Mouse (Mus musculus) ovary, adult 18-20 months (tissue): Measurements from ENCODE around the gene Srrm1.

Experiments used
- DNase-seq: peaks from one replicate; pipeline ENCODE4 v3.0.0; 2022; ENCODE audit warnings: low spot score, mixed read lengths

Gene Srrm1

DNA sequence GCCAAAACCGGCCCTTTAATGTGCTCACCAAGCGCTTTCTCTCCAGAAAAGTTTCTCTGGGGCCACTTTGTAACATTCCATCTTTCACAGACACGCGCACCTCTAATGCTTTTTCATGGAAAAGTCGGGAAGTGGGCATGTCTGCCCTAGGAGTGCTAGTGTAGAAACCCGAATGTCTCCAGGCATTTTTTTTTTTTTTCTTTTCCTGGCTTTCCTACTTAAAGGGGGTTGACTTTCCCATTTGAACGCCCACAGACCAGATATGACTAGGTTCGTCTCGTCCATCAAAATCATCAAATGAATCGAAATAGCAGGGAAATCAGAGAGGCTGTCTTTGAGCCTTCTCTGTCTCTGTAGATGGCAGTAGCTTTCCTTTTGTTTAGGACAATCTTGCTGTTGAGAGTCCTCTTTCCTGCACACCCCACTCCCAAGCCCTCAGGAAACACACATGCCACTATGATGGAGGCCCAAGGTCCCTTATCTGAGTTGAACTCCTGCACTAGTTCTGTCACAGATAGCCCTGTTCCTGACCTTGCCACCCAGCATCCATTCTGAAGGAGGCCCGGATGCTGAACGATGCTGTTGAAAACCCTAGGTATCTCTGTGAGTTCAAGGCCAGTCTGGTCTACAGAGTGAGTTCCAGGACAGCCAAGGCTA, 801 bp upstream of the Srrm1 start:
- no peak for DNase-seq

DNA sequence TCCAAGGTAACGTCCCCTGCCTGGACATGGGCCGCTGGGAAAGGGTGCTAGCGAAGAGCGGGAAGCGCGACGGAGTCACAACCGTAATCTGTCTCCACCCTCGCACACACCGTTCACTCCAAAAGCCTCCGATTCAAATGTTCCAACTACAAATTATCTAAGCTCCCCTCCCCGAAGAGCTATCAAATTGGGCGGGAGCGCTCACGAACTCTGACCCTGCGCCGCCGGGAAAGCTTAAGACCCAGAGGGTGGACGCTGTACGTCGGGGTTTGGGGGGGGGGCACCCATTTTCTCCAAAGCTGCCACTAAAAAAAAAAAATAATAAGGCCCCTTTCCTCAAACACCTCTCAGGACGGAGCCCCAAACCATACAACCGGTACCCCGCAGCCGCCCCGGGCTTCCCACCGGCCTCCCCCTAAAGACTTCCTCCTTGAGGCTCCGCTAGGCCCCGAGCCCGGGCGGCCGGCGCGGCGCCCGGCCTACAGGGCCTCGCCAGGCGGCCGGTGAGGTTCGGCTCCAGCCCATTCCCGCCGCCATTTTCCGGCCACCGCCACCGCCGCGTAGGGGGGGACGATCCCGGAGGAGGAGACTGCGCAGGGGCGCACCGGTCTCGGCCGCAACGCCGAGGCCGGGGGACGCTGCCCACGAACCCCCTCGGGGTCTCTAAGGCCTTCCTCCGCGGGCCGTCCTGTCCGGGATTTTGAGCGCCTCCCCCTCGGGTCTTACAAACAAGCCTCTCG, 625 bp downstream of the Srrm1 start:
- DNase-seq: no peak

DNA sequence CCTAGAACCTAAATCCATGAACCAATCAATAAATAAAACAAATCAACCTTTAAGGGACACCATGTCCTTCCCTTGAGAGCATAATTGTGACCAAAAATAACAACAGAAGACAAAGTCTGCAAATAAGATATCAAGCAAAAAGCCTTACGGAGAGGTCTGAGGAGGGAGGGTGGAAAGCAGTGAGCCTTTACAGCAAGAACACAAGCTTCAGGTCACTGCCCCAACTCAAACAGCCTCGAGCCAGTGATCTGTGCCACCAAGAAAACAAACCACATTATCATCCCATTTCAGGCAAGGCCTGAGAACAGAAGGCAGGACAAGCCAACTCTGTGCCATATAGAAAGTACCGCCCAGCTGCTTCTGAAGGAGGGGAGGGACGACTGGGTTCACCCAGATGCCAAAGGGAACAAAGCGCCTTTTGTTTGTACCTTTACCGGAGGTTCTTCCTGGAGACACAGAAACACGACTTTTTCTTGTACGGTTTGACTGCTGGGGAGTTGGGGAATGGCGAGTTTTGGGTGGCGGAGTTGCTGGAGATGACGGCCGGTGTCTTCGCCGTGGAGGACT, 15.7 kb downstream of the Srrm1 start:
- no peak for DNase-seq

DNA sequence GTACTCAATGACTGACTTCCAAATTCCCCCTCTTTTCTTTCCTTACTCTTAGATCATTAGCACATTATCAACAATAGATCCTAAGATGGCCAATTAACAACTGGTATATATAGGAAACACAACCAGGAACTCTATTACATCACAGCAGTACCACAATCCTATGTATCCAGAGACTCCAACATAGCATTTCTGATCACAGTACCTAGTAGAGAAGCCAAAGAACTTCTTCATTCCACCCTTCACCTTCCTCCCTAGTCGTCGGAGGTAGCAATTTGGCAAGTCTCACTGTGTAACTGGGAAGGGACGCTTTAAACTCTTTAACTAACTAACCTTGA, 17.1 kb downstream of the Srrm1 start:
- DNase-seq: no peak

DNA sequence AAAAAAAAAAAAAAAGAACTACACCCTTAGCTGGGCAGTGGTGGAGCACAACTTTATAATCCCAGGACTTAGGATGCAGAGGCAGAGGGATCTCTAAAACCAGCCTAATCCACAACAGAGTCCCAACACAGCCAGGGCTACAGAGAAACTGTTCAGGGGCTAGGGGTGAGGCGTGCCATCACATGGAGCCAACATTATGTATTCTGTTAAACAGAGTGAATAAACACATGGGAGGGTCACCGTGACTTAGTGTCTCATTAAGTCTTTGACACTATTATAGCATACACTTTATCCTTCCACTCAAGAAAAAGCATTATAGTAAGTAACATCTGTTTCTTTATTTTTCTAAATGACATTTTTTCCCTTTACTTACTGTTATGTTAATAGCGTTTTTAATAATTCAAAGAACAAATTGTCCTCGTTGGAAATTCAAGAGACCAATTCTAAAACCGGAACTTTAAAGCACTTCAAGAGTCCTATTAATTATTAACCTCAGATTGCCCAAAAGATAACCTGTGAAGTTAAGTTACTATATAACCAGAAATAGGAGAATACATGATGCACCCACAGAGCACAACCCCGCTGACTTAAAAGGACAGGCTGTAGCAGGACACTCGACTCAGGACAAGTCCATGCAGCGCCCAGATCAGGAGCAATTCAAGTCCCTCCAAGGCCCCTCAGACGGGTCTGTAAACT, 17.6 kb downstream of the Srrm1 start:
- DNase-seq: no peak

DNA sequence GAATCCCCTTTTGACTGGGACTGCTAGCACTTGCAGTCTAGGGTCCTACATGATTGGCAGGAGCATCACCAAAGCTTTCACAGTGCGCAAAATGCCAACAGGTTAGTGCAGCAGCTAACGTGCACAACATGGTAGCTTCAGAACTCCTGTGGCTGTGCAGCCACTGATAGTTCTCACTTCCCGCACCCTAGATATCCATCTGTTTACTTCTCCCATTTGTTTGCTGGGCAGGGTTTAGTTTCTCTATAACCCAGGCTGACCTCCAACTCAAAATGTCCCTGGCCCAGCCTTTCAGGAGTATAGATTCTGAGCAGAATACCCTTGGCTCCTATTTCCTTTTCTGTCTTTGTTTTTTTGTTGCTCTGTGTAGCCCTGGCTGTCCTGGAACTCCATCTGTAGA, 26.7 kb downstream of the Srrm1 start:
- no peak for DNase-seq

DNA sequence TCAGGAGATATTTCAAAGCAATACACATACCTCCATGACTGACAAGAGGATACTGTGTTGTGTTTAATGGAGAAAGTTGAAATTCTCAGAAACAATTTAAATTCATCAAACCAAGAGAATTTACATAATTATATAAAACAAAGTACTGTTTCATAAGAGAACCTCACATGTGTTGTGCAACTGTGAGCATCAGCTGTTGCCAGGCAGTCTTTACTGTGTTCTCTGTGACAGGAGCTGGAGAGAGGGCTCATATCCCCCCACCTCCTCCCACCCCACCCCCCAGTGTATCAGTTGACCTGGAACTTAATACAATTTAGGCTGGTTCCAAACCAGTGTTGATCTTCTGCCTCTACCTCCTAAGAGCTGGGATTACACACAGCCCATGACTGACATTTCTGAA, 27.1 kb downstream of the Srrm1 start:
- DNase-seq: no peak

DNA sequence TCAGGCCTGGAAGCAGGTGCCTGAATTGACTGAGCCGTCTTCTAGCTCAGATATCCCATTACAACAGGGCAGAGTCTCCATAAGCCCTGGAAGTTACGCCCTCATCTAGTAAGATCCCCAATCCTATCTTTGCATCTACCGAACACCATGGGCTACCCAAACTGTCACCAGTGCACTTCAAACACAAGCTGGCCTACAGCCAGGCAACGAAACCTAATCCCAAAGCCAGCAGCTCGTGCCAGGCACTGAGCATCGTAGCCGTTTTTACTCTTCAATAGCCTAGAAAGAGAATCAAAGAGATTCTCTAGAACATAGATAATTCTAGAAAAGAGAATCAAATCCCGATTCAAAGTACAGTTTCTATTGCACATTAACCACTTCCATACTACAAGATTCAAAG, 30.1 kb downstream of the Srrm1 start:
- DNase-seq: no peak

DNA sequence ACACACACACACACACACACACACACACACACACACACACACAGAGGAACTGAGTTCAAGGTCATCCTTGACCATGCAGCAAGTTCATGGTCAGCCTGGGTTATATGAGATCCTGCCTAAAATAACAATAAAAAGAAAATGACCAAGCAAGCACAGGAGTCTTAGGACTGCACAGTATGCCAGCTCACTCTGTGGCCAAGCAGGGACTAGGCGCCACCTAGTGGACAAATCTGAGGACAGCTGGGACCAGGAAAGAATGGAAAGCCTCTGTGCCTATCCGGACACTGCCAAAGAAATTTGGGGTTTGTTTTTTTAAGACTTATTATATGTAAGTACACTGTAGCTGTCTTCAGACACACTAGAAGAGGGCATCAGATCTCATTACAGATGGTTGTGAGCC, 35.2 kb downstream of the Srrm1 start:
- DNase-seq: peak; percentile 32

DNA sequence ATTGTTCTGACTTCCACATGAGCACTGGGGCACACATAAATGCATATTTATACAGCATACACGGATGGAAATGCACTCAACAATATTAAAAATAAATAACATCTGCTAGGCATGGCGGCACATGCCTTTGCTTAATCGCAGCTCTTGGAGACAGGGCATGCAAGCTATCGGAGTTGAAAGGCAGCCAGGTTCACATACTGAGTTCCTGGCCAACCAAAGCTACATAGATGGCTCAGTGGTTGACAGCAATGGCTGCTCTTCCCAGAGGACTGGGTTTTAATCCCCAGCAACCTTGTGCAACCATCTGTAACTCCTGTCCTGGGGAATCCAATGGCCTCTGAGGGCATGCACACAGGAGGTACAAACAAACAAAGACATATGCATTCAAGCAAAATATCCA, 35.6 kb downstream of the Srrm1 start:
- no peak for DNase-seq

DNA sequence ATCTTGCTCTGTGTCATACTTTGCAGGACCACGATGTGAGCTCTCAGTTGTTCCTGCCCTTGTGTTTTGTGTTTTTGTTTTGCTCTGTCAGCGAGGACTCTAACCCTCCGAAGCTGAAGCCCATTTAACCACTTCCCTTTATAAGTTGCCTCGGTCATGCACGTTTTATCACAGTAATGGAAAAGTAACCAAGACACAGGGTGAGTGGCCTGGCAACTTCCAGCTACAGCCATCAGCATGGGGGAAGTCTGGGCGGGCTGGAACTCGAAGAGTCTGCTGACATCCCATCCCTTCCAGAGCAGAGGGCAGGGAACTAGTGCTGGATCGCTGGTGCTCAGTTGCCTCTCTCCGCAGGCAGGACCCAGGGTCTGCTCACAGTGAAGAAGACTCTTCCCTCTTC, 37.8 kb downstream of the Srrm1 start:
- no peak for DNase-seq

DNA sequence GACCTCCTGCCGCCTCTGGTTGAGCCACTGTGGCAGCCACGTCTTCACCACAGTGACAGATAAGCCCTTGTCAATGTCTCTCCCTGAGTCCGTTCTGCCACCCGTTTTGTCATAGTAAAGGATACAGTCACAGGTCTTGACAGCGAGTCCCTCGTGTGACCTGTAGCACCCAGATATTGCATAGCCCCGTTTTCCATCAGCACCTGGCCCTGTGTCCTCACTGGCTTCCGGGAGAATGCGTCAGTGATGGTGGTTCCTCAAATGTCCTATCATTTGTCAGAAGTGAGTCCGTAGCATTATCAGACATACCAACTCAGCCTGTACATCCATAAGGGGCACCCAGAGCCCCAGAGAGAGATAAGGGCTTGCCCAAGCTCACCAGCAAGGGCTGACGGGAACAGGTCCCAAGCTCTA, 38.7 kb downstream of the Srrm1 start:
- no peak for DNase-seq

DNA sequence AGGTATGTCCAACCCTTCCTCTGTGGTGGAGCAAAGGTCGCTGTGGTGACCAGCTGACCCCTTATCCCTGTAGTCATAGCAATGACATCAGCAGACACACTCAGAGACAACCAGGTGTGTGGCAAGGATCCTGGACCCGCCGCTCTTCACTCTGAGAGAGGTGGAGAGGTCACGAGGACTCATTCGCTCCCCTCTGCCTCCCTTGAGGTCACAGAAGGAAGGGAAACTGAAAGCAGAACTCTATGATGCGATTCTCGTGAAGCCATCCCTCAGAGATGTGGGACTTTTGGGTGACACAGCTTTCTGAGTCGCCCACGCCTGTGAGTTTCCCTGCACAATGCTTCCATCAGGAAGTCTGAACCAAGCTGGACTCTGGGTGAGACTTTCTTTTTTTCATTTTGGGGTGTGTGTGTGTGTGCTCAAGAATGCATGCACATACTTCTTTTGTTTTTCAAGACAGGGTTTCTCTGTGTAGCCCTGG, 39.3 kb downstream of the Srrm1 start:
- DNase-seq: no peak

DNA sequence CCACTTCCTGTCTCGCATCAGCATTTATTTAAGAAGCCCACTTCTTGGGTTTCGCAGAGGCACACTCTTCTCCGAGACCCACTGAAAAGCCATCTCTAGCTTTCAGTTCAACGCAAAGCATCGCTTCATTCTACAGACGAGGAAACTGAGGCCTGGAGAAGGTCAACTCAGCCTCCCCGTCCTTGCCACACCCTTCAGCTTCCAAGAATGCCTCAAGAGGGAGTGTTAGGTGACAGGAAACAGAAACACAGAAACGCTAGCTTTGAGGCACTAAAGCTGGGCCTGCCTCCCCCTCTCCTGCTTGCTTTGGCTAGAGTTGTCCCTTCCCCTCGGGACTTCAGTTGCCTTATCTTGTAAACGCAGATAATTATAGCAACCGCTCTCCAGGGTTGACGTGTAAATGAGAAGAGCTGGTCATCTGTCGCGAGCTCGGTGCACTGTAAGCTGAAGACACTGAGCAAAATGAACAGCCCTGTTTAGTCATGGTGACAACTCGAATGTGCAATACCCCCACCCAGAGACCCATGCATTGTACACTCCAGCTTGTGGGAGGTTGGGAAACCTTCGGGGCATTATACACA, 39.9 kb downstream of the Srrm1 start:
- no peak for DNase-seq

DNA sequence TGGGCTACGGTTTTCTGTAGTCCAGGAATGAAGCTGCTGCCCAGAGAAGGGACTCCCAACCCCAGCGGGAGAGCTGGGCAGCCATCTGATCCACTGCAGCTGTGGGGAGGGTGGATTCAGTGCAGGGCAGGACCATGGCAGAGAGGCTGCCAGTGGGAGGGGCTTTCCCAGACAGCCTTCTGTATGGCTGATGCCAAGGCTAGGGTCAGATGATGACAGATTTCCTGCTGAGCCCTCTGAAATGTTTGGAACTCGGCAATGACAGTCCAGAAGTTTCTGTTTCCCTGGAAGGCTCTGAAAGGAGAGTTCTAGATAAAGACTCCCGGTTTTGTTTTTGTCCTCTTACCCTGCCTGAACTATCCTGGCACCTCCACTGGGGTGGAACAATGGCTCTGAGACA, 40.4 kb downstream of the Srrm1 start:
- peak; percentile 46 for DNase-seq

DNA sequence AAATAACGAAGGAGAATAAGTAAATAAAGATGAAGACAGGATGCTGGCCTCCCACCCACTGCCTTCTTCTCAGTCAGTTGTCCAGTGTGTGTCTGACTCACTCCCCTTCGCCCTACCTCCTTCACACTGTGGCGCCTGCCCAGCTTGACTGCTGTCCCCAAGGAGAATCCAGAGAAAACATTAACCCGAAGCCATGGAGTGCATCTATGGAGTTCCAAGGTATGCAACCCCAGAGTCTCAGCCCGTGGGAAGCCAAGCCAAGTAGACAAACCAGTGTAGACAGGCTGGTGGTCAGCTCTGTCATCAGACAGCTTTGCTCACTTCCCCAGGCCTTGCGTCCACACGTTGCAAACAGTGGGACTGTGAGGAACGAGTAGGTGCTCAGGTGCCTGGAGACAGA, 42.8 kb downstream of the Srrm1 start:
- no peak for DNase-seq

DNA sequence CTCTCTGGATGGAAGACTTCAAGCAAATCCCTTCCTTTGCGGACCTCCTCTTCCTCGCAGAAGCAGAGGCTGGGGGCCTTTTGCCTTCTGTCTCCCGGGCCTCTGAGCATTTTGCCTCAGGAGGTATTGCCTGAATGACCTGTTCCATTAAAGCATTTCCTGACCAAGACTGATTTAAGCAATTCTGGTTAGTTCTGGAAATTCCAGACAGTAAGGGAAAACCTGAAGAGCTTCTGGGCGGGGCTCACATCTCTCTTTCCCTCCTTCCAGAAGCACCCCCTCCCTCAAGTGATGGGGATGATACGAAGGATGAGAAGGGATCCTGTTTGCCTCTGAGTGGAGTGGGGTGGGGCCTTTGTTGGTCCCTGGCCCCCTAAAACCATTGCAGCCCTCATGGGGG, 43.4 kb downstream of the Srrm1 start:
- DNase-seq: no peak

DNA sequence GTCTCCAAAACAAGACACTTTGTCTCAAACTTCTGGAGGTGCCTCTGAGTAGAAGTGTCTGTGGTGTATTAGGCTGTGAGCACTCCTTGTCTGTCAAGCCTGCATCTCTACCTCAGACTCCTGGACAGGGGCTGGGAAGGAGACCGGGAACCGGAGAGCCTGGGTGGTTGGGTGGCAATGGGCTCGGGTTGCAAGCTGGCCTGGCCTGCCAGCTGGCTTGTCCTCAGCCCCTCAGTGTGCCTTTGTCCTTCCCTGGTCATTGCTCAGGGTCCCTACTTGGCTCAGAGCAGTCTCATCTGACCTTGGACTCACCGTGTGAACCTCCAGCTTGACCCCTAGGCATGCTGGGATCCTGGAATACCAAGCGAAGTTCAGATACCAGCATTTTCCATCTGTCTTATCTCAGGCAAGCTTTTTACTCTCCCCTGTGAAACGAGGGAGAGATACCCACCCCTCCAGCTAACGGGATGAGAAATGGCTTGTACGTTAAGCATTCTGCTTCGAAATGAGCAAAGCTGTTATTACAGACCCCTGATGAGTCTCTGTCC, 43.9 kb downstream of the Srrm1 start:
- DNase-seq: no peak

DNA sequence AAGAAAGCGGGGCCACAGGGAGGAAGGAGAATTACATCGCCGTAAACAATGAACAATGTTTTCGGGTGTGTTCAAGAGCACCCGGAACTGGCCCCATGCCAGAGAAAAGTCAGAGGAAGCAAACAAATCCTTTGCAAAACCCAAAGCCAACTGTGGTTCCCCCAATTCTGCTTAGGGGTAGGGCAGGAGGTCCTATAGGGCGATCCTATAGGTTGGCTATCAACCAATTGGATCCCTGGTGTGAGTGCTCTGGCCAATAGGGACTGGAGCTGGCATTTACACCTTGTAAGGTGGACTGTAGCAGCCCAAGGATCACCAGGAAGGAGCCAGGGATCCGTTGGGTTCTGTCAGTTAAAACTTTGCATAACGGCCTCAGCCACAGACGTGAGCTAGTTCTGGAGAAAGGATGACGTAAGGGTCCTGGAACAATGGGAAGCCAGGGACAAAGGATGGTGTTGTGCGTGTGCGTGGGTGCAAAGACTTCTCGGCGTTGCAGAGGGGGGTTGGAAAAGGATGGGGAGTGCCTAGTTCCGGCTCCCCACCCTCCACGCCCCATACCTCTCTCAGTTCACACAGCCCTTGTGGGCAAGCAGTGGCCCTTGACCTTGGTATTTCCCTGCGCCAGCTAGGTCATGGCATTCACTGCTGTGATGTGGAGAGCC, 46.0 kb downstream of the Srrm1 start:
- no peak for DNase-seq

DNA sequence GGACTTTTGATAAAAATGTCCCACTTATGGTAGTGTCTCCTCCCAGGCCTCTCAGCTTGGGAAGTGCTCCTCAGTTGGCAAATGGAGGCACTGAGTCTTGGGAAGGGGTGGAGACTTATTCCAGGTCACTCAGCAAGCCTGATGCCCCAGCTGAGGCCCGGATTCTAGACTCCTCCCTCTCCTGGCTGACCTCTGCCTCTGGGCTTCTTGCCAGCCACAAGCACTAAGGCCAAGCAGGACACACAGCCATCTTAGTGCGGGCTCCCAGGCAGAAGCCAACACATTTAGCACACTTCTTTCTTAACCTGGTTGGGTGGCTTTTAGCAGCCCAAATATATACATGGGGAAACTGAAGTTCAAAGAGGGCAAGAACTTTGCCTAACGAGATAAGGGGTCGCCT, 46.6 kb downstream of the Srrm1 start:
- peak; percentile 45 for DNase-seq

DNA sequence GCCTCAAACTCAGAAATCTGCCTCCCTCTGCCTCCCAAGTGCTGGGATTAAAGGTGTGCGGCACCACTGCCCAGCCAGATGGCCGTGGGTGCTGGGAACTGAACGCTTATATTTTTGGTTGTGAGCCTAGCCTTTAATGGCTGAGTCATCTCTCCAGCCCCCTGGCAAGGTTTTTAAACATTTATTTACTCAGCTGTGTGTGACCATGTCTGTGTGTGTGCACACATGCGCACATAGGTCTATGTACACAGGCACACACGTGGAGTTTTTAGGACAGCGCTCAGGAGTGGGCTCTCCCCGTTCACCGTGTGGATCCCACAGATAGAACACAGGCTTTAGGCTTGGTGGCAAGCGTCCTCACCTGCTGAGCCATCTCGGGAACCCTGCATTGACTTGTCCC, 50.9 kb downstream of the Srrm1 start:
- no peak for DNase-seq

DNA sequence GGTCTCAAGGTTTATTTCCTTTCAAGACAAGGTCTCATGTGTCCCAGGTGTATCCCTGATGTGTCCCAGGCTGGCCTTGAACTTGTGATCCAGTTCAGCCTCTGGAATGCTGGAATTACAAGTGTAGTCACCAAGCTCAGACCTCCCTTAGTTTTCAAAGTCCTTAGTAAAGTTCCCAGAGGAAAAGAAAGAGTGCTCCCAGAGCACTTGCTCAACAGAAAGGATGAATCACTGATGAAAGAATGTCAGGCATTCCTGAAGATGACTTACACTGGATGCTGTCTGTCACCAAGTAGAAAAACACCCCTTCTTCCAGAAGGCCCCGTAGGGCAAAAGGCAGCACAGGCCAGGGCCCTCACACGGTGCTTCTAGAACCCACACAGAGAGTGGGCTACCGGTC, 52.0 kb downstream of the Srrm1 start:
- no peak for DNase-seq
